Mouse (Mus musculus): ENCODE measurements around the gene Efhd2.

DNA sequence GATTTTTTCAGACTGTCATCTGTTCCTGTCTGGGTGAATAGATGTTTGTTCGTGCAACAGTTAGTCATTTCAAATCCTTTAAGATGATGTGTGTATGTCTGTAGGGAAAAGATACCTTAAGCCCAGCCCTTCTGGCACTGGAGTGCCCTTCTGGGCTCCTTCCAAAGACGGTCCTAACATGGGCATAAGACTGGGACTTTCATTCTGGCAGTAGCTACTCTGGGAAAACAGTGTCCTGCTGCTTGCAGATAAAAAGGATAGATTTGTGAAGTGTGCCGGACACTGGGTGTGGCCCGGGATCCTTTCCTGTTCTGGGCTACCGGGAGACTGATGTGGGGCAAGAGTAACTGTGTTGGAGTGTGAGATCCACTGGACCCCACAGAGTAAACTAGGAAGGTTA lies 7.2 kb upstream of the Efhd2 start:
- TF ChIP-seq CTCF (IDR thresholded peaks at IDR 0.05; ENCODE audit: low read depth) (no peak), EP300 (optimal IDR thresholded peaks at IDR 0.05) (no peak)
